Mouse (Mus musculus) heart, adult 2 months (tissue): ENCODE measurements at regions not wholly inside any gene's neighbourhood (a gene's known extent, or its start where the extent isn't known, plus 50 kb on each side); places are given as distances from the start of the nearest gene placed in this dataset.

Experiments
- CTCF ChIP-seq: fragments of 200-600 bp; IDR thresholded peaks from 2 replicates; pipeline ENCODE4 v1.8.1; 2022; ENCODE audit warnings: antibody characterized with exemption, mild to moderate bottlenecking, moderate library complexity
- POLR2A ChIP-seq: fragments of 200-500 bp; IDR thresholded peaks from 2 replicates; pipeline ENCODE4 v1.6.1; 2011; ENCODE audit warnings: mild to moderate bottlenecking, low read depth, low read length, control low read depth; ENCODE audit not compliant: insufficient read depth

DNA sequence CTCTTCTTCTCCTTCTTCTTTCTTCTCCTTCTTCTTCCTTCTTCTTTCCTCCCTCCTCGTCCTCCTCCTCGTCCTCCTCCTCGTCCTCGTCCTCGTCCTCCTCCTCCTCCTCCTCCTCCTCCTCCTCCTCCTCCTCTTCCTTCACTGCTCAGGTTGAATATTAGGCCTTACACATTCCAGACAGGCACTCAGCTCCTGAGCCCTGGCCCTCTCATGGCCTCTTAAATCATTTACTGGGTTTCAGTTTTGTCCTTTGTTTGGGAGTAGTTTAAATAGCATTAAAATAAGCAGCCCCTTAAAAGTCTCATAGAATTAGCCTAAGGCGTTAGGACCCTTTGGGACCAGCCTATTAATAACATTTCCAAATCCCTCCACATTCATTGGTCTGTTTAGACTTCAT lies 57.3 kb upstream of the Armc2 start:
- TF ChIP-seq CTCF (no peak), POLR2A (no peak)
